Mouse (Mus musculus) cortical plate, adult 2 months (tissue): ENCODE measurements at regions not wholly inside any gene's neighbourhood (a gene's known extent, or its start where the extent isn't known, plus 50 kb on each side); places are given as distances from the start of the nearest gene placed in this dataset.

Source experiments
- CTCF ChIP-seq: fragments of 200-500 bp; IDR thresholded peaks from 2 replicates; pipeline ENCODE4 v1.5.1; 2011; ENCODE audit warnings: mild to moderate bottlenecking, control low read depth, low read length; ENCODE audit not compliant: insufficient read depth; ENCODE audit errors: extremely low read depth
- POLR2A ChIP-seq: fragments of 200-500 bp; IDR thresholded peaks from 2 replicates; pipeline ENCODE4 v1.6.1; 2011; ENCODE audit warnings: mild to moderate bottlenecking, low read length, control low read depth; ENCODE audit not compliant: insufficient read depth; ENCODE audit errors: extremely low read depth

DNA sequence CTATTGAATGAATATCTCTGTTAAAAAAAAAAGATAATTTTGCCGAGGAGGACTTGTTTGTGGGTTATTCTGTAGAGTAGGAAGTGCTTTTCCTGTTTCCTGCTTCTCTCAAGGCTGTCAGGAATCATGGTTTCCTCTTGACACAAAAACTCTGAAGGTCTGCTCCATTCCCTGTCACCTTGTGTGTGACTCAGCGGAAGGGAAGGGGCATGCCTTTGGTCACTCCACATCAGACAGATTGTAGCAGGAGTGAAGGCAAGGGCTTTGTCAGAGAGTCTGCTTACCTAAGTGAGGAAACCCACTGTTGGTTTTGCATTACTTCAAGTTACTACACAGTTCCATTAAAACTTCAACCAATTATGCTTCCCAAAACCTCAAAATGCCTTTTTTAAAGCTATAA is 699.0 kb upstream of the Marcks start:
- TF ChIP-seq CTCF (no peak), POLR2A (no peak)
